Mouse (Mus musculus): ENCODE data around the gene Tor1b. TPM values are rescaled to one million over a fixed set of nuclear protein-coding genes. Genes with fewer than 3 reads are reported as not detected.
"Not testable (repeated sequence)": the region's sequence is repeated elsewhere in the genome, so short reads cannot be mapped to it uniquely, and the experiment has no call there.

The Tor1b gene
- total RNA-seq, 2 experiments from 2014 or later, result 17.7 to 18.7 TPM

GRCm38 (mm10) chr2:30929483-30930045 is 23.2 kb upstream of the Tor1b start, which contains the start of gene Ptges:
Gene Ptges (minus strand): TSS chr2:30929863.
- peak; percentile 72 for DNase-seq
- intact Hi-C loops (cut with DNase I; ENCODE audit: low total_unique reads), result no loop called here

GRCm38 (mm10) chr2:30930846-30931245 is 21.9 kb upstream of the Tor1b start:
- intact Hi-C loops (cut with DNase I; ENCODE audit: low total_unique reads); DNase-seq: not testable (repeated sequence)

- intact Hi-C loops (cut with DNase I; ENCODE audit: low total_unique reads), result no loop called here
- no peak for DNase-seq
Measured at GRCm38 (mm10) chr2:30931922-30932321, 20.8 kb upstream of the Tor1b start.

- intact Hi-C loops (cut with DNase I; ENCODE audit: low total_unique reads), result no loop called here
- no peak for DNase-seq
Measured at GRCm38 (mm10) chr2:30933032-30933431, 19.7 kb upstream of the Tor1b start.

- intact Hi-C loops (cut with DNase I; ENCODE audit: low total_unique reads), result loop anchor here (2.0 kb wide), 1 partner anchor 43 kb away; no protein-coding TSS in a partner anchor
Measured at GRCm38 (mm10) chr2:30933917-30934450, 18.8 kb upstream of the Tor1b start.

GRCm38 (mm10) chr2:30936808-30937207 is 16.0 kb upstream of the Tor1b start:
- no peak for DNase-seq
- intact Hi-C loops (cut with DNase I; ENCODE audit: low total_unique reads), result loop anchor here (5.0 kb wide), 1 partner anchor 110 kb away; no protein-coding TSS in a partner anchor

More at GRCm38 (mm10) chr2:30933917-30934450, 18.8 kb upstream of the Tor1b start:
- peak; percentile 73 for DNase-seq

- intact Hi-C loops (cut with DNase I; ENCODE audit: low total_unique reads), result loop anchor here (5.0 kb wide), 1 partner anchor 110 kb away; no protein-coding TSS in a partner anchor
- no peak for DNase-seq
Measured at GRCm38 (mm10) chr2:30937731-30938130, 15.0 kb upstream of the Tor1b start.

GRCm38 (mm10) chr2:30938574-30938991 is 14.2 kb upstream of the Tor1b start:
- intact Hi-C loops (cut with DNase I; ENCODE audit: low total_unique reads), result loop anchor here (5.0 kb wide), 1 partner anchor 111 kb away; no protein-coding TSS in a partner anchor
- no peak for DNase-seq

GRCm38 (mm10) chr2:30941586-30941985 is 11.2 kb upstream of the Tor1b start:
- intact Hi-C loops (cut with DNase I; ENCODE audit: low total_unique reads), result loop anchor here (10.0 kb wide), 1 partner anchor 507 kb away; no protein-coding TSS in a partner anchor
- no peak for DNase-seq

GRCm38 (mm10) chr2:30942116-30942515 is 10.6 kb upstream of the Tor1b start:
- DNase-seq, result not testable (repeated sequence)
- intact Hi-C loops (cut with DNase I; ENCODE audit: low total_unique reads), result loop anchor here (10.0 kb wide), 1 partner anchor 507 kb away; no protein-coding TSS in a partner anchor

GRCm38 (mm10) chr2:30942603-30943011 is 10.2 kb upstream of the Tor1b start:
- DNase-seq, result peak; percentile 37
- intact Hi-C loops (cut with DNase I; ENCODE audit: low total_unique reads), result loop anchor here (10.0 kb wide), 1 partner anchor 508 kb away; no protein-coding TSS in a partner anchor

GRCm38 (mm10) chr2:30952457-30952823 is 319 bp upstream of the Tor1b start:
- intact Hi-C loops (cut with DNase I; ENCODE audit: low total_unique reads), result no loop called here
- no peak for DNase-seq

- no peak for DNase-seq
- intact Hi-C loops (cut with DNase I; ENCODE audit: low total_unique reads), result no loop called here
Measured at GRCm38 (mm10) chr2:30954797-30955196, 2.0 kb downstream of the Tor1b start.

GRCm38 (mm10) chr2:30957511-30957910 is 4.8 kb downstream of the Tor1b start:
- DNase-seq, result no peak
- intact Hi-C loops (cut with DNase I; ENCODE audit: low total_unique reads), result no loop called here

GRCm38 (mm10) chr2:30958726-30959125 is 6.0 kb downstream of the Tor1b start:
- intact Hi-C loops (cut with DNase I; ENCODE audit: low total_unique reads), result no loop called here
- DNase-seq, result no peak

- intact Hi-C loops (cut with DNase I; ENCODE audit: low total_unique reads), result no loop called here
- DNase-seq, result no peak
Measured at GRCm38 (mm10) chr2:30959856-30960255, 7.1 kb downstream of the Tor1b start.

GRCm38 (mm10) chr2:30962570-30963254 is 10.0 kb downstream of the Tor1b start:
- DNase-seq, result no peak
- intact Hi-C loops (cut with DNase I; ENCODE audit: low total_unique reads), result no loop called here

- intact Hi-C loops (cut with DNase I; ENCODE audit: low total_unique reads), result no loop called here
- no peak for DNase-seq
Measured at GRCm38 (mm10) chr2:30965627-30966026, 12.9 kb downstream of the Tor1b start.

GRCm38 (mm10) chr2:30966826-30967225 is 14.1 kb downstream of the Tor1b start:
- intact Hi-C loops (cut with DNase I; ENCODE audit: low total_unique reads), result no loop called here
- DNase-seq, result no peak
